Mouse (Mus musculus): ENCODE results near the gene Yeats2.
"Not testable (repeated sequence)": the region's sequence is repeated elsewhere in the genome, so short reads cannot be mapped to it uniquely, and the experiment has no call there.

Yeats2 gene

DNA sequence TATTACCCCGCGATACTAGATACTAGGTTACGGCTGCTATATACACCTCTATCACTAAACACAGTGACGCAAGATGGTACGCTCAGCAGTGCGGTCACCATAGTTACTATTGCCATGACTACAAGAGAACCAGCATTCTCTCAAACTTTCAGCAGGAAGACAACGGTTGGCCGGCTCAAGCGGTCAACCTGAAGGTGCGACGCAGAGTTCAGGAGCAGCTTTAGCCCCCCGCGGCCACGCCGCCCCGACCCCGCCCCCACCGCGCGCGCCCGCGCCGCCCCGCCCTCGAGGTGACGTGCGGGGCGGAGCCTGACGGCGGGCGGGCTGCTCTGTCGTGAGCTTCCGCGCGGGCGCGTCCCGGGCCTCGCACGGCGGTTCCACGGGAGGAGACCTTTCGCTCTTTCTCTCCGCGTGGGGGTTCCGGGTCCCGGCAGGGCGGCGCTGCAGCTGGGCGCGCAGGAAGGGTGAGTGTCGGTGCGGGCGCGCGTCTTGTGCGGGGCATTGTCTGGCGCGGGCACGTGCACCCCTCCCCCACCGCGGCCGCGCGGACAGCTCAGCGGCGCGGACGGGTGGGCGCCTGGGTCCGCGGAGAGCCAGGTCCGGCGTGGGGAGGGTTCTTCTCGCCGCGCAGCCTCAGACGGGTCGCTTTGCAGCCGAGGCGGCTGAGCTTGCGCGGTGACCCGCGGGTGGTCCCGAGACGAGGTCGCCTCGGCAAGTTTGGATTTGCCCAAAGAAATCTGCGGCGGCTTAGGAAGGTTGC lies at the start of gene Yeats2:
Gene Yeats2, plus strand, starts transcription at position 292 of the 760 bp plus-strand sequence.
- peak; percentile 63 to 75 for DNase-seq (ENCODE audit: low spot score in 2 of 2)

- DNase-seq (ENCODE audit: low spot score in 2 of 2) = no peak
Measured at GRCm38 (mm10) chr16:20095966-20096365, 44.9 kb upstream of the Yeats2 start.

DNA sequence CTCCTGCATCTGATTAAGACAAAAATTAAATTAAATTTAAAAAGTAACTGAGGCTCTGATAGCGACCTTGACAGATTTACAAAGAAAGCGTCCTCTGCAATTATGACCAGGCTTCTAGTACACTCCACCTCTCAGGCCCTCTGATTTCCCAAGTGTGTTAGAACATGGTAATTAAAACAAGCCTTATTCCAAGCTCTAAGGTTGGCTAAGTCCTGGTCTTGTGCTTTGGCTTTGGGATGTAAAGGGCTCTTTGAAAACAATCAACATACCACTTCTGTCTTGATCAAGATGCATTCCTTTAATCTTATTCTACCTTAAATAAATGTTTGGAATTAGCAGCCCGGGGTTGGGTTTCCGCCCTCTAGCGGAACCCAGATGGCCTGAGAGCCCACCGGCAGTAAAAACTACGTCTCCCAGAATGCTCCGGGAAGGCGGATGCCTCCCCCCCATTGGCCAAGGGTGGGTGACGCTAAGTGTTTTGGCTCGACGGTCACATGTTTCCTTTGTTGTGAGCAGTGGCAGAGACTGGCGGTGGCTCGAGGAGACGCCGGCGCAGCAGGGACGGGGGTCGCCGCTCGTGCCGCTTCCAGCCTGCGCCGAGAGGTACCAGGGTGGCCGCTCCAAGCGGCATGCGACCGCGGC lies 43.7 kb upstream of the Yeats2 start, which contains the start of gene Klhl24:
Gene Klhl24, plus strand, starts transcription at position 474 of the 642 bp plus-strand sequence.
- peak; percentile 75 to 85 for DNase-seq (ENCODE audit: low spot score in 2 of 2)

- DNase-seq (ENCODE audit: low spot score in 2 of 2) = peak; percentile 88
Measured at GRCm38 (mm10) chr16:20097711-20098374, 43.0 kb upstream of the Yeats2 start.

DNA sequence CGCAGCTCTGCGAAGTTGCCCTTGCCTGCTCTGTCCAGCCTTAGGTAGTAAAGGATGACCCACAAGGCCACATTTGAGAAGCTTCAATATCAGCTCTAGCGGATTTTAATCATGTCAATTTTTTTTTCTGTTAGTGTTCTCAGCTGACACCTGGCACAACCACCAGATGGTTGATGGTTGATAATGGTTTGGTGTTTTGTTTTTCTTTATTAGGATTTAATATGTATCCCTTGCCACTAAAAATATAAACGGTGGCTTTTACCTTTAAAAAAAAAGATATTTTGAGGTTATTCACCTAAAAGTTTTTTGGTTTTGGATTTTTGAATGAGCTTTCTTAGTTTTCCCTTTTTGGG lies 42.5 kb upstream of the Yeats2 start:
- DNase-seq (ENCODE audit: low spot score in 2 of 2) = no peak

- no peak for DNase-seq (ENCODE audit: low spot score in 2 of 2)
Measured at GRCm38 (mm10) chr16:20098866-20099629, 41.8 kb upstream of the Yeats2 start.

GRCm38 (mm10) chr16:20106996-20107395 lies 33.9 kb upstream of the Yeats2 start:
- DNase-seq (ENCODE audit: low spot score in 2 of 2) = no peak

DNA sequence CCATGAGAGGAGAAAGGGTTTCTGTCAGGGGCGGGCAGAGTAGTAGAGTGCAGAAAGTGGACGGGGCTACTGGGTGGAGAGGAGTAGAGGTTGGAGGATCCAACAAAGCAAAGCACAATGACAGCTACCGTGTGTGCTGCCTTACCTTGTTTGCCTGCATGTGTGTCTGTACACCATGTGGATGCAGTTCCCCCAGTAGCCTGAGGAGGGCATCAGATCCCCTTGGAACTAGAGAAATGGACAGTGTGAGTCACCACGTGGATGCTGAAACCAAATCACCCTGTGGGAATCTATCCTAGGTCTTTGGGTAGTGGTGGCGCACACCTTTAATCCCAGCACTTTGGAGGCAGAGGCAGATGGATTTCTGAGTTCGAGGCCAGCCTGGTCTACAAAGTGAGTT lies 31.9 kb upstream of the Yeats2 start:
- DNase-seq (ENCODE audit: low spot score in 2 of 2) = no peak

GRCm38 (mm10) chr16:20112649-20113048 lies 28.2 kb upstream of the Yeats2 start:
- DNase-seq (ENCODE audit: low spot score in 2 of 2) = no peak

DNA sequence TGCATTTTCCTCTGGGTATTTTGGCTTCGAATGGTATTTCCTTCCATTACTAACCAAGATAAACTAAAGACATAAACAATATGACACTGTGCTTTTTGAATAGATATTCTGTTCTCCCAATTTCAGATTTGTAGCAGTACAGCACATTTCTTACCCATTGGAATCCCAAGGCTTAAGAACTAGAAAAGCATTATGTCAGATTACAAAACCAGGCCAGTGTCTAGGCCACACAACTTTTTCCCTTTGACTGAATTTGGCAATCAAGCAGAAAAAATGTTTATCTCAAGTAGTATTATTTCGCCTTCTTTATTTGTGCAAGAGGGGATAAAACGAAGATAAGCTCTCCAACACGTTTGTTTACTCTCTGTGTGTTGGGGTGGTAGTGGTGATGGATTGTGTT lies 24.8 kb upstream of the Yeats2 start:
- DNase-seq (ENCODE audit: low spot score in 2 of 2) = no peak

- not testable (repeated sequence) for DNase-seq (ENCODE audit: low spot score in 2 of 2)
Measured at GRCm38 (mm10) chr16:20126319-20126883, 14.5 kb upstream of the Yeats2 start.

DNA sequence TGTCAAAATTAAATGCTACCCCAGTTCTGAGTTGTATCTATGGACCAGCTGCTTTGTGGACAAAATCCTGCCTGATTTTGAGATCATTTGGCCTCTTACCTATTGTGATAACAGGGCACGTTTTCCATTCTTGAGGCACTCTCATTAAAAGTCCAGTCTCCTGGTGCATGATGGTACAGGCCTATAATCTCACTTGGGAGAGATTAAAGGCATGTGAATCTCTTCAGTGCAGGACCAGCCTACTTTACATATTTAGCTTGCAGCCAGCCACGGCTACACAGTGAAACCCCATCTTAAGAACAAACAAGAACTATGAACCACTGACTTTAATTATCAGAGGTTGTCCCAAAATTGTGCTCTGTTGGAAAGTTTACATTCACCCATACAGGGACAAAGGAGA lies 10.5 kb upstream of the Yeats2 start:
- DNase-seq (ENCODE audit: low spot score in 2 of 2) = no peak

- no peak for DNase-seq (ENCODE audit: low spot score in 2 of 2)
Measured at GRCm38 (mm10) chr16:20144568-20144967, 3.7 kb downstream of the Yeats2 start.

DNA sequence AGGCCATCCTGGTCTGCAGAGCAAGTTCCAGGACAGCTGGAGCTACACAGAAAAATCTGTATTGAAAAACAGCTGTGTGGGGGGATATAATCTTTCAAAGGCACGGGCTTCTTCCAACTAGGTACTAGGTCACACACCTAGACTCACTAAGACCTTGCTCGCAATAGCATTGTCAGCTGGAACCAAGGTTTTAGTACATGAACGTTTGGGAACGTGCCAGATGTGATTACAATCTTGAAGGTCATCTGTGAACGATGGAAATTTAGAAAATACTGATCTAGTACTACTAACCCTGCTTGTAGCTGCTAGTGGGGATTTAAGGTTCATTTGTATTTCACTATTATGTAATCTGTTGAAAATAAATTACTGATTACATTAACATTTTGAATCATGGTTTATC lies 11.1 kb downstream of the Yeats2 start:
- DNase-seq (ENCODE audit: low spot score in 2 of 2) = no peak

DNA sequence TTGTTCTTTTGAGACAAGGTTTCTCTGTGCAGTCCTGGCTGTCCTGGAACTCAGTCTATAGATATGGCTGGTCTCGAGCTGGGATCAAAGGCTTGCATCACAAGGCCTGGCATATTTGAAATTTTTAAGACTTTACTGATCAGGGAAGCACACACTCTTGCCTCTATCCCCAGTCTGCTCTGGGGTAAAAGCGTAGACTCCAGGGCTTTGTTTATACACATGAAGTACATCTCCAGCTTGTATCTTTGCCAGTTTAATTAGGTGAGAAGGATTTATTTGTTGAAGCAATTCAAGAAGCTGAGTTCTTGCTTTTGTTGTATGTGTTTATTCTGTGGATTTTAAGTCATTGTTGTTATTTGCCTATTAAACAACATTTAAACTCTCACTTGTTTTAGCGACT lies 12.9 kb downstream of the Yeats2 start:
- no peak for DNase-seq (ENCODE audit: low spot score in 2 of 2)

- no peak for DNase-seq (ENCODE audit: low spot score in 2 of 2)
Measured at GRCm38 (mm10) chr16:20160130-20160529, 19.3 kb downstream of the Yeats2 start.

DNA sequence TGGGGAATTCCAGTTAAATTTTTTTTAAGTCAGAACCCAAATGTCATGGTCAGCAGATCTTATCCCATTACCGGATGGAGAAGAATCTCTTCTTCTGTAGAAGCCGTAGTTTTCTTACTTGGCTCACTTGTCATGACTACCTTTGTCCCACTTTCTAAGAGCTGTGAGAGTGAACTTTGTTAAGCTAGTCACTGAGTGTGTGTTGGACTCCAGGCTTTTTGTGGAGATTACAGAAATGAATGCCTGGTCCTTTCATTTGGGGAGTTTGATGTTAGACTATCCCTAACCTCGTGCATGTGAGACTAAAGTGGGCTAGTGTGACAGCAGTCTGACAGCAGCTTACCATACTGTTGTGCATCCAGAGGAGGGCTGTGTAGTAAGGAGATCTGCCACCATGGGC lies 28.2 kb downstream of the Yeats2 start:
- DNase-seq (ENCODE audit: low spot score in 2 of 2) = no peak

- DNase-seq (ENCODE audit: low spot score in 2 of 2) = no peak
Measured at GRCm38 (mm10) chr16:20169471-20170106, 28.7 kb downstream of the Yeats2 start.

- DNase-seq (ENCODE audit: low spot score in 2 of 2) = no peak
Measured at GRCm38 (mm10) chr16:20179406-20180175, 38.7 kb downstream of the Yeats2 start.

DNA sequence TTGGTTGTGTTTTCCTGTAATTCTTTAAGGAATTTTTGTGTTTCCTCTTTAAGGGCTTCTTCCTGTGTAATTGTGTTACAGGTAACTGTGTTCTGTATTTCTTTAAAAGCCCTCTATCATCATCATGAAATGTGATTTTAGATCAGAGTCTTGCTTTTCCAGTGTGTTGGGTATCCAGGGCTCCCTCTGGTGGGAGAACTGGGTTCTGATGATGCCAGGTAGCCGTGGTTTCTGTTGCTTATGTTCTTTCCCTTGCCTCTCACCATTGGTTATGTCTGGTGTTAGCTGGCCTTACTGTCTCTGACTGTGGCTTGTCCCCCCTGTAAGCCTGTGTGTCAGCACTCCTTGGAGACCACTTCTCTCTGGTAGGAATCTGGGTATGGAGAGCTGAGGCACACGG lies 44.5 kb downstream of the Yeats2 start:
- DNase-seq (ENCODE audit: low spot score in 2 of 2) = peak in 1 of 2 experiments; percentile 5
